Mouse (Mus musculus): ENCODE measurements around the gene Gpr62.

Gpr62 gene

DNA sequence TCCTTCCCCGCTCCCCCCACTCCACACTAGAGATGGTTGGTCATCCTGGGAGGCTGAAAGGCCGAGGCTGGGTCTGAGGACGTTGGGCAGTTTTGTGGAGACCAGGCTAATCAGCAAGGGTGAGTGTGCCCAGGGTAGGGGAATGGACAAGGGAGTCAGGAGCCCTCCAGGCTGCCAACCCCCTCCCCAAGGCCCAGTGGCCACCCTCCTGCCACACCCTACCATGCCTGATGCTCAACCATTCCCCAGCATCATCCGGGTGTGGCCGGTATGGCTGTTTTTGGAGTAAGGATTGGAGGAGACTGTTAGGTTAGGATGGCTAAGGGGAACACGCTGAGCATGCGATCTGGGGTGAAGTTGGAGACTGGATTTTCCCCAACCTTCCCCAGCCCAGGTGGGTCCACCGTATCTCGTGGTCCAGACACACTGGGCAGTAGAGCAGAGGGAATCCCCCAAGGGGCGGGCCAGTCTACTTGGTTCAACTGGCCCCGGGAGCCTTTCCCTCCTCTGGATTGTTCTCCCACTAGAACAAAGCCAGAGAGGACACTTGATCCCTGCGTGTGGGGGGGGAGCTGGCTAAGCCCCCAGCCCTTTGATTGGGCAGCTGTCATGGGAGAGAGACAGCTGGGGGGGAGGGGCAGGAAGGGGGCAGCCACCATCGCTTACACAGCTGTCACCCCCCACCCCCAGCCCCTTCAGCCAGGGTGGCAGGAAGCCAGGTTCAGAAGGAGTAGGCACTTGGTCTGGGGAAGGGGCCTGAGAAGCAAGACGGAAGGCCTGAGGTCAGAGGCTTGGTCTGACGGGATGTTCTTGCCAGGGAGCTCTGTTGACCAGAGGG, 9.2 kb downstream of the Gpr62 start:
- CTCF ChIA-PET, result no interaction called here

DNA sequence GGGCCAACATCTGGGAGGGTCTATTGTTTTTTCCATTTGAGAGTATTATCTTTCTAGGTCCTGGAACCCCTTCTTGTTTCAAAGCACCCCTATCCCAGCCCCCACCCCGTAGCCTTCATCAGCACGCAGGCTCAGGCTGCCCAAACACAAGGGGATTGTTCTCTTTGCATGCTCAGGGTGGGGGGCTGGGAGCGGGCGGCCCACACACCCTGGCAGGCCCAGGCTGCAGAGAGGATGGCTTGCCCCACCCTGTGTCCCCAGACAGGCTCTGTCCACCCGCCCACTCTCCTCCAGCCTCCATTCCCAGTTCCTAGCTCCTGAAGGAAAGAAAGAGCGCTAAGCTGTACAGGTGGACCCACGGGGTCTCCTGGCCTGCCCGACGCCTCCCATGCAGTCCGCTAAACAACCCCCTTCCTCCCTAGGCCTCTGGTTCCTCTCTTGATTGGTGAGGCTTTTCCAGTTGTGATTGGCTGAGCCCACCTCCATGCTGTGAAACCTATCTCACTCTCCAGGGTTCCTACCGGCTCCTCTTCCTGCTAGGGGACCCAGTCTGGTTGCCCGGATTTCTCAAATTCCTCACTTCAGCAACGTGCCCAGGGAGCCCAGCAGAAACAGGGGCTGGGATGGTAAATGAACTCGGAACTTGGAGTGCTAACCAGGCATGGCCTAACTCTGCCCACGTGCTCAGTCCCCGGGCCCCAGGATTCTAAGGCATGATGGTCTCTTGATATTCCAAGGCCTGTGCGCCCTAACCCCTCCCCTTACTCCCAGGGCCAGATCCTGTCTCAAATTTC, 10.7 kb downstream of the Gpr62 start:
- CTCF ChIA-PET, result no interaction called here

DNA sequence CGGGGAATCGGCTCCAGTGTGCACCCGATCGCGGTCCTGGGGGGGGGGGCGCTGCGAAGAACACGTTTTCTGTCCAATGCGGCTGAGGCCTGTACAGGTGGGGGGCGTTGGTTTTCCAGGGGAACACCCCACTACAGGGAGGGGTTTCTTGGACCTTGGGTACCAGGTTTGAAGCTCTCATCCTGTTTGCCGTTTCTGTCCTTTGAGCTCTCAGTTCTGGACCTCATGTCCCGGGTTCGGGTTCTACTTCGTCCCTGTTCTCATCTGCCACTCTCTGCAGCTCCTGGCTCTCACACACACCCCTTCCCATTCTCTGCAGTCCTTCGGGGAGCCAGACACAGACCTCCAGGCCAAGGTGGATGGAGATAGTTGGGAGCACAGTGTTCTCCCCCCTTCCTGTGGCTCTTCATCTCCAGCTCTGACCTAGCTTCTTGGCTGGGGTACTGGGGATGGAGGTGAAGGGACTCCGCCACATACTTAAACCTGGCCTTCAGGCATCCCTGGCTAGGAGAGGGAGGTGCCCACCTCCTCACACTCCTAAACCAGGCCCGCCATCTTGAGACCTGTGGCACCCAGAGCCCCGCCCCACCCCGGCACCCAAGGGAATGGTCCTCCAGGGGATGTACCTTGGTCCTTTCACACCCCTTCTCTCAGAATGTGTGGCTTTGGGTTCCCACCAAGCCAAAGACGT, 11.5 kb downstream of the Gpr62 start:
- CTCF ChIA-PET, result no interaction called here

DNA sequence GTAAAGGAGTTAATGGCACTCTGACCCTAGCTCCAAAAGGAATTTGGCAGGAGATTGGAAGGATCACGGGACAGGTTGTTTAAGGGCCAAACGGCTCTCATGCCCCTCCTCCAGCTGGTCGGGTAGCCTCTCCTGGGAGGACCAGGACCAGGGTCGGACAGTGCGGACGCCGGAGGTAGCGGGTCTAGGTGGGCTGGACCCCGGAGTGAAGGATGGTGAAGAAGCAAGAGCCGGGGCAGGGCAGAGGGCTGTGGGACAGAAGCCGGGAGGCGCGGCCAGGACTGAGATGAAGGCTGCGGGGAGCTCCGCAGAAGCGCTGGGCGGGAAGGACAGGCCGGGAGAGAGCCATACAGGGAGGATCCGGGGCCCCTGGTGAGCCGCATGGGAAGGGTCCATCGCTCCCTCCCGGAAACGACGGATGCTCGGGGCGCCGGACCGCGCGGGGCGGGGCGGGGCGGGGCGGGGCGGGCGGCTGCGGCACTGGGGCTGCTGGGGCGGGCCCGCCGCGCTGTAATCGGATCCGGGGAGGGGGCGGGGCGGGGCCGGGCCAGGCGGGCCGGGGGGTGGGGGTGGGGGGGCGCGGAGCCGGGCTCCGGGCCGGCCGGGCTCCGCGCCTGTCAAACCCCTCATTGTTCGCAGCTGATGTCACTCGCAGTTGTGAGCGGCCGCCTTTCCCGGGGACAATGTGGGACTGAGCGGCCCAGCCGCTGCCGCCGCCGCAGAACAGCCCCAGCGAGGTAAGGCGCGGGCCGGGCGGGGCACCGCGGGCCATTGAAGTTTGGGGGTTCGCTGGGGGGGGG, 12.3 kb downstream of the Gpr62 start, which contains the start of gene Pcbp4:
Gene Pcbp4 (plus strand): TSS at position 21 of the 800 bp plus-strand sequence.
- CTCF ChIA-PET, result no interaction called here

DNA sequence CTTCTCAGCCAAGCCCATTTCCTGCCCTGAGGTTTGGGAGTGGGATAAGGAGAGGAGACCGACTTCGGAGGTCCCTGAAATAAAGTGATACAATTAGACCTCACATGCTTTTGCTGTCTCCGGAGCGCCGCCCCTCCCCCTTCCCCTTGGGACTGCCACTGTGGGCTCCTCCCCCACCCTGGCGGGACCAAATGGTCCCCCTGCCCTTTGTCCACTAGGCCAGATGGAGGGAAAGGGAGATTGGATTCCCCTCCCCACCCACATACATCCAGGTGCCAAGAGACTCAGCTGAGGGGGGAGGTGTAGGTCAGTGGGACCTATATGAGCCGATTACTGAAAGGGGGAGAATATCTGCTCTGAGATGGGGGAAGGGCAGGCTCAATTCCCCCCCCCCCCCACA, 12.9 kb downstream of the Gpr62 start:
- CTCF ChIA-PET, result no interaction called here

DNA sequence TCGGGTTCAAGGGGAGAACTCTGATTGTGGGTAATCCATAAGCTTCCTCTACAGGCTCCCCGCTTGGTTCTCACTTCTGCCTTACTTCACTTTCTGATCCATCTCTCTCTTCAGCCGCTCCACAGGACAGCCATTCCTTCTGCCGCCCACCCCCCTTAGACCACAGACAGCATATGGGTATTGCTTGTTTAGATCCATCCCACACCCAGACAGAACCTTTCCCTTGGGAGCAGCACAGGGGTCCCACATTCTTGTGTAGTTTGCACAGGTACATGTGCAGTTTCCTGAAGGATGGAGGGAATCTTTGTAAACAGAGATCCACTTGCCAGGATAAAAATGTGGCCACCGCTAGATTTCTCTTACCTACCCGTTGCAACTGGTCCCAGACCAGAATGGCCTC, 13.4 kb downstream of the Gpr62 start:
- CTCF ChIA-PET, result no interaction called here

DNA sequence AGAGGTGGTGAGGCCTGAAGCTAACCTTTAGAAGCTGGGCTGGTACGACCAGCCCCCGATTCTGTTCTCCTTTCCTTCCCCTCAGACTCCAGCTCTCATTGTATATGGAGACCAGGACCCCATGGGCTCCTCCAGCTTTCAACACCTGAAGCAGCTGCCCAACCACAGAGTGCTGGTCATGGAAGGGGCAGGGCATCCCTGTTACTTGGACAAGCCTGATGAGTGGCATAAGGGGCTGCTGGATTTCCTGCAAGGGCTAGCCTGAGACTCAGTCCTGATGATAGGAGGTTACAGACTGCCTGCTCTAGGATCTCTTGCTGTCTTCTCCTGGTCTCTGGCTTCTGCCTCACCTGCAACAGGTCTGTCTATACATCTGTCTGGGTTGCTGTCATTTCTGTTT, 13.8 kb downstream of the Gpr62 start:
- CTCF ChIA-PET, result no interaction called here

DNA sequence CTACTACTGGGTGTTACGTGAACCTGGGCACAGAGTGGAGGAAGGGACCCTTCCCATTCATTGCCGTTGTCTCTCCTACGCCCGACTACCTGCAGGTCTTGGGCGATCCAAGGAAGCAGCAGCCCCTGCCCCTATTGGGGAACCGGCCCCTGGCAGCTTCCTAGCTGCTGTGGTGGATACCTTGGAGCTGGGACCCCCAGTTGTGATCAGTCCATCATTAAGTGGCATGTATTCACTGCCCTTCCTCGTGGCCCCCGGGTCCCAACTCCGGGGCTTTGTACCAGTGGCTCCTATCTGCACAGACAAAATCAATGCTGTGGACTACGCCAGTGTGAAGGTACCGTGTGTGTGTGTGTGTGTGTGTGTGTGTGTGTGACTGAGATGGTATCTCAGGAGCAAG, 14.4 kb downstream of the Gpr62 start:
- CTCF ChIA-PET, result no interaction called here

DNA sequence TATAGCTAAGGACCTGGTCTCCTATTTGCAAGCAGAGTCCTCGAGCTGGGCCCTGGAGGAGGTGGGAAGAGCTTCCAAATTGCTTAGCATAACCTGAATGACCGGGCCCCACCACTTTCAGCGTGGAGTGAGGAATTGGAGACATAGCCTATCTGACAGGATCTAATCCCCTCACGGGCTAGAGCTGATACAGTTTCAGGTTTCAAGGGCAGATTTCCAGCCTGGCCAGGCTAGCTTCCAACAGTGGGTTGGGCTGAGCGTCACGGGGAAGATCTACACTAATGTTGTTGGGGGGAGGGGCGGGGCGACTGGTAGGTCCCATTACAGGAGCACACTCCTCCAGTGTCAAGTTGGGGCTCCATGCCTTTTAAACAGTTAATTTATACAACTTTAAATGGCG, 15.1 kb downstream of the Gpr62 start:
- CTCF ChIA-PET, result interaction anchor here (0.5 kb wide), 1 partner anchor 40 kb away, joined by 3 read pairs; no protein-coding TSS in a partner anchor

DNA sequence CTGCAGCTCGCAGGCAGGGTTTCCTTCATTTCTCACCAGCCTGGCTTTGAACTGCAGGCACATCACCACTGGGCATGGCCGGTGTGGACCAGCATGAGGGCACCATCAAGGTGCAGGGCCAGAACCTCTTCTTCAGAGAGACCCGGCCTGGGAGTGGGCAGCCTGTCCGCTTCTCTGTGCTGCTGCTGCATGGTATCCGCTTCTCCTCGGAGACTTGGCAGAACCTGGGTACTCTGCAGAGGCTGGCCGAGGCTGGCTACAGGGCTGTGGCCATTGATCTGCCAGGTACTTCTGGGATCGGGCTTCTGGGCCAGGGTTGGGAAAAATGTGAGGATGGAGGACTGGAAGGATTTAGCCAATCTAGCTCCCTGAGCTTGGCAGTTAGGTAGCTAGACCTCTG, 15.8 kb downstream of the Gpr62 start:
- CTCF ChIA-PET, result no interaction called here

DNA sequence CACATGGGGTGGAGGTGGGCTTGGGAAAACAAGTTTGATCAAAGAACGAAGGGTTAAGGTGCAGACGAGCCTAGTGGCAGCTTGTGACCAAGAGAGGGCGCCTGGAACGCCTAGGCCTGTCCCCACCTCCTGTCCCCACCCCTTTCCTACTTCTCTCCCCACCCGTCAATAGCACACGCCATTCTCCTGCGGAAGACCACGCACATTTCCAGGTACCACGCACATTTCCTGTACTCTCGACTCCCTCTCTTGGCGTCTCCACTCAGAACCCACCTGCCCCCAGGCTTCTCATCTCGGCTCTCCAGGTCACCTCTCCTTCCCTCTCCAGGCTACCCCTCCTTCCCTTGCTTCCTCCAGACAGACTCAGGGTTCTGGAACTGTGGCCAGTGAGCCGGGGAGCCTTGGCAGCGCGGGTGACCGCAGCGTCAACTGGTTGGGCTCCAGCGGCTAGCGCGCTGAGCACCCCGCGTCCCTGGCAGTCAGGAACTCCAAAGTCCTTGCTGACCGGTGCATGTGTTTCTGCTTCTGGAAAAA, 17.2 kb downstream of the Gpr62 start:
- CTCF ChIA-PET, result interaction anchor here (2.5 kb wide), 1 partner anchor 28 kb away, joined by 6 read pairs; the partner anchor contains the start of gene Parp3

DNA sequence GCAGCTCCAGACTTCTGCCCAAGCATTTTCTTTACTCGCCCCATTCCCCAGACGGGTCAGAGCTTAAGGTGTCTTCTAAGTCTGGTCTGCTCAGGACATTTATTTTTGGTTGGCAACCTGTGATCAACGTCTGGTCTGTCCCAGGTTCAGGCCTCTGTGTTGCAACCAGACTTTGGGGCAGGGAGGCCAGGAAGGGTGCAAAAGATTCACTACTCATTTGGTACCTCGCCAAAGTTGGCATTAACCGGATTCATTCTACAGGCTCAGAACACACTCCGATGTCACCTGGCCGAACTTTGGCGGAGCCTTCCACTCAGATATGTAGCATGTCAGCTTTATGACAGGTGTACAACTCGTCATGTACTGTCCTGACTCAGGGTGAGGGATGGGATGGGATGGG, 17.8 kb downstream of the Gpr62 start:
- CTCF ChIA-PET, result interaction anchor here (0.9 to 2.5 kb wide), 2 partner anchors 15 to 29 kb away, joined by 4 to 6 read pairs; partner anchors contain the start of gene Parp3

DNA sequence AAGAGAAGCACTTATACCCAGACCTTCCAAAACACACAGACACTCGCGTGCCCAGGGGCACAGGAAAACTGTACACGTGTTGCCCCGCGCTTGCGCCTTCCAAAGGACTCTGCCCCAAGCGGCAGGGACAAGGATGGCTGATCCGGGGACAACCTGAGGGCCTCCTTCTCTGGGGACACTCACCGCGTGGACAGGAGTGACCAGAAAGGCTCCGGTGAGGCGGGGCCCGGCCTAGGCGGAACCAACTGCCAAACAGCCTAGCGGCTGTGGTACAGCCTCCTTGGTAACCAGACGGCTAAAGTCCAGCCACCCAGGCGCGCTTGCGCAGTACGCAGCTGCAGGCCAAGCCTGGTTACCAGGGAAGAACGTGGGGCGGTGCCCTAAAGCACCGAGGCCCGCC, 18.4 kb downstream of the Gpr62 start, which contains the start of the genes Abhd14b and Abhd14a:
Gene Abhd14b (plus strand): TSS at position 112 of the 400 bp plus-strand sequence.
Gene Abhd14a (minus strand): TSS at position 331 of the 400 bp plus-strand sequence.
- CTCF ChIA-PET, result interaction anchor here (0.6 to 2.5 kb wide), 5 partner anchors 14 to 167 kb away, joined by 3 to 7 read pairs (median 6); partner anchors contain the start of genes Parp3 and Poc1a

DNA sequence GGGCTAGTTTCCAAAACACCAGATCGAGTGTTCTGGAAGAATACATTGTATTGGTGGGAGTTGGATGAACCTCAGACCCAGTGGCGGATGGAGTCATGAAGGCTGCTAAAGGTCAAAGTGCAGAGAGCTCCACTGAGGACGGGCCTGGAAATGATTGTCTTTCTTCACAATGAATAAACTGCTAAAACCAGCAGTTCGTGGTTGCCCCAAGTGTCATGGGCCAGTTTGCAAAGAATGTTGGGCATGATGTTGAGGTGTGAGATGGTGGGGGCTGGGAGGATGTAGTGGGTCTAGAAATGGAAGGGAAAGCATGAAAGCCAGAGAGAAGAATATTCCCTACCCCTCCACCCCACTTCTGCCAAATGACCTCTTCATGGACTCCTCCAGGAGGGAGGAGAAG, 20.9 kb downstream of the Gpr62 start:
- CTCF ChIA-PET, result no interaction called here

DNA sequence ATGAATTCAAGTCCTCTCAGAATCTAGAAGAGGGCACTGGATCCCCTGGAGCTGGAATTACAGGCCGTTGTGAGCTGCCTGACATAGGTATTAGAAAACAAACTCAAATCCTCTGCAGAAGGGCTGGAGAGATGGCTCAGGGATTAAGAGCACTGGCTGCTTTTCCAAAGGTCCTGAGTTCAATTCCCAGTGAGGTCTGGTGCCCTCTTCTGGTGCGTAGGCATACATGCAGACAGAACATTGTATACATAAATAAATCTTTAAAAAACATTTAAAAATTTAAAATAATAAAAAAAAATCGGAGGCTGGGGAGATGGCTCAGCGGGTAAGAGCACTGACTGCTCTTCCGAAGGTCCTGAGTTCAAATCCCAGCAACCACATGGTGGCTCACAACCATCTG, 23.1 kb downstream of the Gpr62 start:
- CTCF ChIA-PET, result no interaction called here

DNA sequence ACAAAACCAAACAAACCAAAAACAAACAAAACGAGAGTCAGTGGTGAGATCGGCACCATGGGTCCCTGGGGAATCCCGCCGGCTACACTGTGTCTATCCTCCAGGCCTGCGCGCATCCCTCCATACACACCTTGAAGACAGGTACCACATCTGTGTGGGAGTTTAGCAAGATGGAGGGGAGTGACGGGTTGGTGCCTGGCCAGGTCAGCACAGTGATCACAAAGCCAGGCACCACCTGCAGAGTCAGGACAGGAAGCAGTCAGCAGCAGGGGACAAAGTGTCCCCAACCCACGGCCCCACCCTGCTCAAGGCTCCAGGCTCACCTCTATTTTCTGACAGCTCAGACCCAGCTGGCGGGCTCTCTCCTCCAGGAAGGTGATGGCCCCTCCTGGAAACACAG, 29.2 kb downstream of the Gpr62 start:
- CTCF ChIA-PET, result no interaction called here

DNA sequence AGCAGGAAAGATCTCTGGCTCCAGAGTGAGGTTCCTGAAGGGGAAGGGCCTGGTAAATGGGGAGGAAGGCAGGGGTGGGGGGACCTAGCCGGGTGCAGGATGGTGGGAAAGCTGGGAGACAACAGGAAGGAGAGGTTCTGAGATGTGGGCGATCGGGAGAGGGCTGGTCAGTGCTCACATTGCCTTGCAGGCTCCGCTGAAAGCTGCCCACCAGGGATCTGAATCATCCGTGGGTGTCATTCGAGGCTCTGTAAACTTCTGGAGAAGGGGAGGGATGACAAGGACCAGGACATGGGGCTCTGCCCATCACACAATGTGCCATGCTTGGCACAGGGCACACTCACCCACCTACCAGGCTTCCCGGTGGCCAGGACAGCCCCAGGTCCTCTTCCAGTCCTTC, 32.3 kb downstream of the Gpr62 start:
- CTCF ChIA-PET, result interaction anchor here (0.8 to 1.4 kb wide), 2 partner anchors 13 to 14 kb away, joined by 4 read pairs; partner anchors contain the start of gene Abhd14a

DNA sequence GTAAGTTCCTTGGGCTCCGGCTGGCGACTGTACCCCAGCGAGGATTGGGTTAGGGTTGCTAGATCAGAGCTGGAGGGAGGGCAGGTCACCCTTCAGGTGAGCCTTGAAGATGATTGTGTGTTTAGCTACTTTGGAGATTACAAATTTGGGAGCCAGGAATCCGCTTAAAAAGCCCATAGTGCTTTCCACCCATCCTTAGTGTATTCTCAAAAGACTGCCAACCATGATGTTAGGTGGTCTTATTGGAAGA, 35.8 kb downstream of the Gpr62 start:
- CTCF ChIA-PET, result interaction anchor here (1.0 to 1.2 kb wide), 2 partner anchors 8 to 47 kb away, joined by 3 to 6 read pairs; partner anchors contain the start of genes Acy1 and Parp3

DNA sequence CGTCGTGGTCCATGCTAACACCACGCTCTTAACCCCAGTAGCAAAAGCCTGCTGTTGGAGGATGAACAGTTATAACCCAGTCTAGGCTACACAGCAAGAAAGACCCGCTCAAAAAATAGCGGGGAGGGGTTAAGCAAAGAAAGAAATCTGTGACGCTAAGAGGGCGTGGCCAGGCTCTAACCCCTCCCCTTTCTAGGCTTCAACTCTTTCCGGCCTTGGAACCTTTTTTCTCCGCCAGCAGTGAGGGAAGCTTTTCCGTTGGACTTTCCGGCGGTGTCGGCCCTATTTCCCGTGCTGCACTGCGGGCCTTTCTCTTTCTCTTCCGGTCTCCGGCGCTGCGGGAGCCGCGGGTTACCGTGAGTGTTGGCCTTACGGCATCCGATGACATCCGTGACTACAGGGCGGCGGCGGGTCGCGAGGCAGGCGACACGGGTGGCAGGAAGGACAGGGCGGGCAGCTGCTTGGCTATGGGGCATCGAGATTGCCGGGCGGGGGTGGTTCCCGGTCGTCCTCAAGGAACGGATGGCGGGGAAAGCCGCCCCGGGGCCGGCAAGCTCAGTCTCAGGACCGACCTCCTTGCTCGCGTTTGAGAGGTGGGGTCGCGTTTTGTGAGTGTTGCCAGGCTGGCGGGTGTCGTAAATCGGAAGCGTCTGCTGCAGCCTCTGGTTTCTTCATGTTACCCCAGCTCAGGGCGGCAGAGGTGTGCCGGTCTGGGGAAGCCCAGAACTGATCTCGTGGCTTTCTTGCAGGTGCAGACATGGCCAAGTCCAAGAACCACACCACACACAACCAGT, 36.3 kb downstream of the Gpr62 start, which contains the start of gene Rpl29:
Gene Rpl29 (plus strand): TSS at position 234 of the 794 bp plus-strand sequence.
- CTCF ChIA-PET, result interaction anchor here (1.1 to 1.2 kb wide), 2 partner anchors 9 to 122 kb away, joined by 3 to 6 read pairs; partner anchors contain the start of gene Acy1

DNA sequence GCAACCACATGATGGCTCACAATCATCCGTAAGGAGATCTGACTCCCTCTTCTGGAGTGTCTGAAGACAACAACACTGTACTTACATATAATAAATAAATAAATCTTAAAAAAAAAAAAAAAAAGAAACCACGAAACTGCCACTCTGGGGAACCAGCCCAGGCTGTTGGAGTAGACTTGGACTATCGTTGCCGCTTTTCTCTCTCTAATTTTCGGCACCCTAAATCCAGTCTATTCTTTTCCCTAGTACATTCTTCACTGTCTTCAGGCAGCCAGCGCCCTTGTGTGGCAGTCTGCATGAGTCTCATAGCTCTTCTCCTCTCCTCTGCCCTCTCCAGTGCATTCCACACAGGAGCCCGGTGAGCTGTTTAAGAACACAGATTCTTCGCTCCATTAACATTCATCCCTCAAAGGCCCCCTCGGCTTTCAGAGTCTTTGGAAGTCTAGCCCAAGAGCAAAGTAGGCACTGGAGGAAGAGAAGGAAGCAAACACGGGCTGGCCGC, 37.0 kb downstream of the Gpr62 start:
- CTCF ChIA-PET, result interaction anchor here (0.5 to 1.2 kb wide), 3 partner anchors 9 to 369 kb away, joined by 3 to 10 read pairs (median 6); partner anchors contain the start of gene Acy1

Measured in spleen, embryonic (tissue).